Mouse (Mus musculus) intestine, postnatal 0 days (tissue): ENCODE data around the gene Lrrc49. TPM values are rescaled to one million over a fixed set of nuclear protein-coding genes. Genes with fewer than 3 reads are reported as not detected.

ENCODE experiments used
- ATAC-seq: fragments of 200-750 bp; cut with Nextera tagmentation; 2 replicates; pipeline ENCODE4 v1.8.0; 2017; ENCODE audit warnings: mild to moderate bottlenecking, moderate TSS enrichment, moderate library complexity
- H3K27ac ChIP-seq: fragments of 300-500 bp; sonication (generic); 2 replicates; pipeline ENCODE4 v1.5.1; 2014; ENCODE audit warnings: mild to moderate bottlenecking, low read depth, low read length, moderate library complexity
- H3K27me3 ChIP-seq: fragments of 300-500 bp; sonication (generic); replicated peaks from 2 replicates; pipeline ENCODE4 v1.6.1; 2014; ENCODE audit warnings: low read length, mixed read lengths; ENCODE audit not compliant: control insufficient read depth, insufficient read depth
- H3K36me3 ChIP-seq: fragments of 300-500 bp; sonication (generic); 2 replicates; pipeline ENCODE4 v1.6.1; 2014; ENCODE audit warnings: mild to moderate bottlenecking, moderate library complexity; ENCODE audit not compliant: control insufficient read depth, insufficient read depth
- H3K4me1 ChIP-seq: fragments of 300-500 bp; sonication (generic); replicated peaks from 2 replicates; pipeline ENCODE4 v1.6.1; 2014; ENCODE audit warnings: antibody characterized with exemption, low read length, mixed read lengths; ENCODE audit not compliant: control insufficient read depth, insufficient read depth
- H3K4me2 ChIP-seq: fragments of 300-500 bp; sonication (generic); replicated peaks from 2 replicates; pipeline ENCODE4 v1.6.1; 2014; ENCODE audit warnings: low read depth, mild to moderate bottlenecking, moderate library complexity
- H3K4me3 ChIP-seq: fragments of 300-500 bp; sonication (generic); 2 replicates; pipeline ENCODE4 v1.5.1; 2014; ENCODE audit warnings: low read depth, low read length
- H3K9ac ChIP-seq: fragments of 300-500 bp; sonication (generic); 2 replicates; pipeline ENCODE4 v1.6.1; 2014; ENCODE audit warnings: mild to moderate bottlenecking, low read depth, low read length
- H3K9me3 ChIP-seq: fragments of 300-500 bp; sonication (generic); 2 replicates; pipeline ENCODE4 v1.6.1; 2016; ENCODE audit warnings: mixed run types; ENCODE audit not compliant: control insufficient read depth
- CTCF ChIP-seq: sonication (generic); IDR thresholded peaks from 2 replicates; pipeline ENCODE4 v1.5.1; 2016; ENCODE audit warnings: low read depth, mild to moderate bottlenecking, control low read depth, antibody characterized with exemption, moderate library complexity
- WGBS: fragments of 180-500 bp; shearing (Covaris S2); extraction: QIAGEN DNeasy Blood & Tissue Kit; methylation state at CpG from one replicate; pipeline ENCODE4 v1.1.7; 2014; 5-methylcytosine and 5-hydroxymethylcytosine counted together
- polyA plus RNA-seq: library from polyadenylated mRNA; unstranded; fragments of >200 nt; fragmentation: Nextera tagmentation; extraction: Ambion mirVana; gene quantifications from 2 replicates; pipeline ENCODE4 v1.2.1, GENCODE M21; 2015

Gene Lrrc49
- polyA plus RNA-seq, 1 experiment from 2014 or later, result 10.1 TPM

- 89% methylated on average over 2 of the region's 2 CpGs for WGBS
- no peak for ATAC-seq
- Histone ChIP-seq H3K4me3 (no peak overlapping the region), H3K9me3 (no peaks in the 10 kb centered on the region), H3K4me2 (no peak overlapping the region), H3K4me1 (peaks cover 12% of the 10 kb centered on the region; the same call in 1 of the 2 replicates), H3K27ac (no peak overlapping the region), H3K9ac (no peak overlapping the region), H3K27me3 (no peaks in the 10 kb centered on the region), H3K36me3 (no peaks in the 10 kb centered on the region)
- TF ChIP-seq CTCF, result no peak
Observed at GRCm38 (mm10) chr9:60527836-60528235, 160.1 kb downstream of the Lrrc49 start.

- Histone ChIP-seq H3K9me3 (no peaks in the 10 kb centered on the region), H3K9ac (no peak overlapping the region)
- TF ChIP-seq CTCF, result no peak
Observed at GRCm38 (mm10) chr9:60527051-60527450, 160.9 kb downstream of the Lrrc49 start.

GRCm38 (mm10) chr9:60526195-60526594, 161.8 kb downstream of the Lrrc49 start:
- Histone ChIP-seq H3K36me3 (no peaks in the 10 kb centered on the region), H3K9ac (no peak overlapping the region), H3K27me3 (no peaks in the 10 kb centered on the region), H3K4me2 (no peak overlapping the region), H3K27ac (no peak overlapping the region), H3K9me3 (no peaks in the 10 kb centered on the region), H3K4me3 (no peak overlapping the region), H3K4me1 (peaks cover 18% of the 10 kb centered on the region; the same call in 1 of the 2 replicates)
- WGBS, result 62% methylated on average over 5 of the region's 5 CpGs
- 0 out of 2 replicates have a peak, but pooled peaks have one; percentile 7 for TF ChIP-seq CTCF
- ATAC-seq, result no peak

More at GRCm38 (mm10) chr9:60527051-60527450, 160.9 kb downstream of the Lrrc49 start:
- WGBS, result 52% methylated on average over 5 of the region's 5 CpGs
- Histone ChIP-seq H3K27ac (no peak overlapping the region), H3K4me3 (no peak overlapping the region), H3K36me3 (no peaks in the 10 kb centered on the region), H3K27me3 (no peaks in the 10 kb centered on the region), H3K4me2 (no peak overlapping the region), H3K4me1 (peaks cover 17% of the 10 kb centered on the region; the same call in 1 of the 2 replicates)
- ATAC-seq, result no peak

- Histone ChIP-seq H3K4me2 (peak within 1 kb of the TSS; percentile 81), H3K36me3 (no peaks in the 10 kb centered on the region), H3K4me3 (peak within 1 kb of the TSS; percentile 62), H3K4me1 (peaks cover 30% of the 10 kb centered on the region), H3K9ac (peak within 1 kb of the TSS; percentile 68), H3K27me3 (no peaks in the 10 kb centered on the region), H3K9me3 (no peaks in the 10 kb centered on the region), H3K27ac (peak within 1 kb of the TSS; percentile 36; the same call in 1 of the 2 replicates)
- peak; percentile 68 for ATAC-seq
- peak; percentile 89 for TF ChIP-seq CTCF
- WGBS, result under 1% methylated on average over 43 of the region's 51 CpGs
Observed at GRCm38 (mm10) chr9:60521806-60522264, 166.1 kb downstream of the Lrrc49 start, which contains the start of gene Thsd4. Thsd4 (minus strand) TSS chr9:60522046.

- WGBS, result 26% methylated on average over 5 of the region's 5 CpGs
Observed at GRCm38 (mm10) chr9:60521143-60521542, 166.8 kb downstream of the Lrrc49 start.

GRCm38 (mm10) chr9:60519601-60520000, 168.4 kb downstream of the Lrrc49 start:
- H3K27me3 ChIP-seq, result no peaks in the 10 kb centered on the region
- H3K36me3 ChIP-seq, result no peaks in the 10 kb centered on the region; the same call in 1 of the 2 replicates
- TF ChIP-seq CTCF, result no peak
- peaks cover 28% of the 10 kb centered on the region for H3K4me1 ChIP-seq
- no peak overlapping the region for H3K4me3 ChIP-seq
- no peak for ATAC-seq
- no peak overlapping the region for H3K9ac ChIP-seq
- H3K27ac ChIP-seq, result no peak overlapping the region
- peak overlapping the region; percentile 81 for H3K4me2 ChIP-seq
- 52% methylated on average over 3 of the region's 3 CpGs for WGBS
- no peaks in the 10 kb centered on the region for H3K9me3 ChIP-seq

More at GRCm38 (mm10) chr9:60521143-60521542, 166.8 kb downstream of the Lrrc49 start:
- no peaks in the 10 kb centered on the region for H3K27me3 ChIP-seq
- H3K4me2 ChIP-seq, result peak overlapping the region; percentile 81
- H3K27ac ChIP-seq, result no peak overlapping the region
- ATAC-seq, result no peak
- no peak for TF ChIP-seq CTCF
- H3K4me3 ChIP-seq, result peak overlapping the region; percentile 62
- H3K36me3 ChIP-seq, result no peaks in the 10 kb centered on the region
- H3K9me3 ChIP-seq, result no peaks in the 10 kb centered on the region
- peak overlapping the region; percentile 68 for H3K9ac ChIP-seq
- peaks cover 31% of the 10 kb centered on the region for H3K4me1 ChIP-seq

Other genes starting within 250 kb of the Lrrc49 start
- 11.4 and 13.6 TPM in 2 replicates for gene Thsd4, start 166.1 kb downstream of the Lrrc49 start, polyA plus RNA-seq
- gene Larp6, start 24.8 kb upstream of the Lrrc49 start, polyA plus RNA-seq, result 1.1 and 1.2 TPM in 2 replicates
- 34.6 and 39.3 TPM in 2 replicates for gene Uaca, start 106.4 kb upstream of the Lrrc49 start, polyA plus RNA-seq